Mouse (Mus musculus) adrenal gland (tissue): ENCODE results near the gene Ttc8.

Experiments
- intact Hi-C: fragments of 180-260 bp; cut with DNase I; formaldehyde crosslinking; loops from one replicate; pipeline ENCODE4 v1.15.1; 2025

The Ttc8 gene

GRCm38 (mm10) chr12:98972291-98972690, 51.9 kb downstream of the Ttc8 start:
- intact Hi-C loops: no loop called here

DNA sequence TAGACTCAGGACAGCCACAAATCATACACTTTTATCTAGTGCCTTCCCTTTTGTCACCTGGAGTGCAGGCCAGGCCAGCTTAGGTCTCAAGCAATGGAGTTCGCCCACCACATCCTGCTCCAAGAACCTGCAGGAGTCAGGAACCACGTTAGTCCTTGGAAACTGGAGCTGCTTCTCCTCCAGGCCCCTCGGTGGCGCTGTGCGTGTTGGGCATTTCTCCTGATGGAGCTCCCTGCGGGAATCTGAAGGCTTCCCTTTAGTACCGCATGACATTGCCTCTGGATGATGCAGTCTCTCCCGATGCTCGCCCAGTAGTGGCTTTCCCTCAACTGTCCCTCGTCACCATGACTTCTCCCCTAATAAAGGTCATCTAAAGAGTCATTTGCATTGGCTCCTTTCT, 53.1 kb downstream of the Ttc8 start:
- intact Hi-C loops: no loop called here

GRCm38 (mm10) chr12:98974157-98974804, 53.9 kb downstream of the Ttc8 start:
- intact Hi-C loops: no loop called here

GRCm38 (mm10) chr12:98981081-98981480, 60.7 kb downstream of the Ttc8 start:
- intact Hi-C loops: no loop called here

- intact Hi-C loops: no loop called here
These were observed 64.4 kb downstream of the Ttc8 start for GRCm38 (mm10) chr12:98984785-98985184.

GRCm38 (mm10) chr12:98991076-98991829, 70.9 kb downstream of the Ttc8 start:
- intact Hi-C loops: no loop called here

DNA sequence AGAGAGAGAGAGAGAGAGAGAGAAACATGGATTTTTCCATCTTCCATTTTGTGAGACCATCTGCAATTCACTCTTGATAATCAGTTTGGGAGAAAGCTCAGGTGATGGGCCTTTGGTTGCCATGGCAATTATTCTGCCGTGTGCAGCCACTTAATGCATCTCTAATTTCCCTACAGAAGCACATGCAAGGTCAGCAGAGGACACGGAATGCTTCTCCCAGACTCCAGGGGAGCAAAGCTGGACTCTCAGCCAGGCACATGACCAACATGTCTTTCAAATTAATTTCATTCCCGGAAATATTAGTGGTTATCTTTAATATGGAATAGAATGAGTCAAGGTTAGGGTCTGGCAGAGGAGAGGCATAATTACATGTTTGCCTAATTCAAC, 71.4 kb downstream of the Ttc8 start:
- intact Hi-C loops: no loop called here

- intact Hi-C loops: no loop called here
These were observed 73.4 kb downstream of the Ttc8 start for GRCm38 (mm10) chr12:98993736-98994135.

DNA sequence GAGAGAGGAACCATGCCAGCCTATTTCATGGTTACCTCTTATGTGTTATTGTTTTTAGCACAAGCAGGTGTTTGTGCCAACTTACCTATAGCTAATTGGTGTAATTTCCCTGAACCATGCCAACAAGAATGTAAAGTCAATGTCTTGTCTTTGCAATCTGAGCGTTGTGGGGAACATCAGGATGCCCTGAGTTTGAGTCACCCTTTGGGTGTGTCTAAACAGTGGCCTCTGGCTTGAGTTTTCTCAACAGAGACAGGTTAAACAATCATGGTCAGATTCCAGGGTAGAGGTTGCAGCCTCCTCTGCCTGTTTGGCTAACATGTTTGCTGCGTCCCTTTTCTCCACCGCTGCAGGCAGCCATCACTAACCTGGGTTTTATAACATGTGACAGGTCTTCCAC, 74.0 kb downstream of the Ttc8 start:
- intact Hi-C loops: no loop called here

GRCm38 (mm10) chr12:98995881-98996280, 75.5 kb downstream of the Ttc8 start:
- intact Hi-C loops: no loop called here

GRCm38 (mm10) chr12:98996581-98996988, 76.2 kb downstream of the Ttc8 start:
- intact Hi-C loops: no loop called here

- intact Hi-C loops: no loop called here
These were observed 76.7 kb downstream of the Ttc8 start for GRCm38 (mm10) chr12:98997046-98997445.

GRCm38 (mm10) chr12:98998662-98999428, 78.5 kb downstream of the Ttc8 start:
- intact Hi-C loops: no loop called here

- intact Hi-C loops: no loop called here
These were observed 79.9 kb downstream of the Ttc8 start for GRCm38 (mm10) chr12:99000310-99000709.

DNA sequence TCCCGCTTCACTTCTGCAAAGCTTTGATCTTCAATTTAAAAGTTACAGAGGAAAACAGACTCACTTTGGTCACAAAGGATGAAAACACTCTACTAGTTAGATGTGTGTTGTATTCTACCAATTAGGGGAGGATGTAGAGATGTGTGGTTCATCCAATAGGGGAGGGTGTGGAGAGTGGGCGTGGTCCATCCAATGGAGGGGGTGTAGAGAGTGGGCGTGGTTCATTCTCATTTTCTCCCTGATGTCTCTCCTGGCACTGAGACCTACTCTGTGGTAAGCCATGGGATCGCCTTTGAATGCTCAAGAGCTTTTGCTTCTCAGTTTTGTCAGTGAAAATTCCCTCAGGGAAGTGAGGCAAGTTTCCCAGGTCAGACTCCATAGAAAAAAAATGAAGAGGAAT, 82.7 kb downstream of the Ttc8 start:
- intact Hi-C loops: no loop called here

- intact Hi-C loops: no loop called here
These were observed 84.4 kb downstream of the Ttc8 start for GRCm38 (mm10) chr12:99004752-99005151.

GRCm38 (mm10) chr12:99008786-99009185, 88.4 kb downstream of the Ttc8 start:
- intact Hi-C loops: no loop called here

DNA sequence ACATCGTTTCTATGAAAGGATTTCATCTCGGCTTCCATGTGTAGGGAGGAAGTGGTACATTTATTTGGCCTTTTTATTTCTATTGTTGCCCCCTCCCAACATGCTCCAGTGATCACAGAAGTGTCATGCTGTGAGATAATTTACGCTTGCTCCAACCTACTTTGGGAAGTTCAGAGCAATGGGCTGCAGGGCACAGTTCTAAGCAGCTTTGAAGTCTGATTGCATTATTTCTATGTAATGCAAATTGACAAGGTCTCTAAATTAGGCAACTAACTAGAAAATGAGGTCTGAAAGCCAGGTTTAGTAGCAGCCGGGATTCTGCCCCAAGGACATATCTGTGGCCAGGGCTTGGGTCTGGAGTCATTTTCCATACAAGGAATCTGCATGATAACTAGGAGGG, 89.1 kb downstream of the Ttc8 start:
- intact Hi-C loops: no loop called here

- intact Hi-C loops: no loop called here
These were observed 89.7 kb downstream of the Ttc8 start for GRCm38 (mm10) chr12:99010044-99010443.

GRCm38 (mm10) chr12:99011161-99011861, 90.9 kb downstream of the Ttc8 start:
- intact Hi-C loops: no loop called here

GRCm38 (mm10) chr12:99015870-99016269, 95.5 kb downstream of the Ttc8 start:
- intact Hi-C loops: no loop called here
